Mouse (Mus musculus) kidney, adult 2 months (tissue): ENCODE measurements at regions not wholly inside any gene's neighbourhood (a gene's known extent, or its start where the extent isn't known, plus 50 kb on each side); places are given as distances from the start of the nearest gene placed in this dataset.

ENCODE experiments used
- CTCF ChIP-seq: fragments of 200-500 bp; conservative IDR thresholded peaks from 2 replicates; pipeline ENCODE4 v1.5.1; 2011; ENCODE audit warnings: low read depth, mild to moderate bottlenecking, control low read depth, low read length, moderate library complexity, mixed read lengths; ENCODE audit not compliant: insufficient read depth, insufficient read length
- POLR2A ChIP-seq: fragments of 200-500 bp; IDR thresholded peaks from one replicate; pipeline ENCODE4 v1.6.1; 2011; ENCODE audit warnings: low read depth, low read length, control low read depth

GRCm38 (mm10) chr2:92754505-92755280, 155.2 kb downstream of the Chst1 start:
- TF ChIP-seq POLR2A: no peak
- TF ChIP-seq CTCF: no peak
